Mouse (Mus musculus): ENCODE data around the gene Commd6.

- TF ChIP-seq POLR2A (IDR thresholded peaks at IDR 0.05; ENCODE audit: borderline replicate concordance, control insufficient read depth, low read depth, low read length) = no peak
- no peak for TF ChIP-seq CTCF (IDR thresholded peaks at IDR 0.05; ENCODE audit: control insufficient read depth, insufficient read depth, low read length)
Observed at GRCm38 (mm10) chr14:101602851-101603250, 37.6 kb downstream of the Commd6 start.

Data from bone marrow, adult 2 months (tissue).